Mouse (Mus musculus): ENCODE data around the gene Lhx2. TPM values are rescaled to one million over a fixed set of nuclear protein-coding genes. Genes with fewer than 3 reads are reported as not detected.

Lhx2 gene
- not detected for polyA plus RNA-seq (2014; fragmentation: Illumina TruSeq; extraction: RNeasy Lipid Tissue Mini Kit (QIAGEN cat#74804); ENCODE audit: low read depth, low replicate concordance)

DNA sequence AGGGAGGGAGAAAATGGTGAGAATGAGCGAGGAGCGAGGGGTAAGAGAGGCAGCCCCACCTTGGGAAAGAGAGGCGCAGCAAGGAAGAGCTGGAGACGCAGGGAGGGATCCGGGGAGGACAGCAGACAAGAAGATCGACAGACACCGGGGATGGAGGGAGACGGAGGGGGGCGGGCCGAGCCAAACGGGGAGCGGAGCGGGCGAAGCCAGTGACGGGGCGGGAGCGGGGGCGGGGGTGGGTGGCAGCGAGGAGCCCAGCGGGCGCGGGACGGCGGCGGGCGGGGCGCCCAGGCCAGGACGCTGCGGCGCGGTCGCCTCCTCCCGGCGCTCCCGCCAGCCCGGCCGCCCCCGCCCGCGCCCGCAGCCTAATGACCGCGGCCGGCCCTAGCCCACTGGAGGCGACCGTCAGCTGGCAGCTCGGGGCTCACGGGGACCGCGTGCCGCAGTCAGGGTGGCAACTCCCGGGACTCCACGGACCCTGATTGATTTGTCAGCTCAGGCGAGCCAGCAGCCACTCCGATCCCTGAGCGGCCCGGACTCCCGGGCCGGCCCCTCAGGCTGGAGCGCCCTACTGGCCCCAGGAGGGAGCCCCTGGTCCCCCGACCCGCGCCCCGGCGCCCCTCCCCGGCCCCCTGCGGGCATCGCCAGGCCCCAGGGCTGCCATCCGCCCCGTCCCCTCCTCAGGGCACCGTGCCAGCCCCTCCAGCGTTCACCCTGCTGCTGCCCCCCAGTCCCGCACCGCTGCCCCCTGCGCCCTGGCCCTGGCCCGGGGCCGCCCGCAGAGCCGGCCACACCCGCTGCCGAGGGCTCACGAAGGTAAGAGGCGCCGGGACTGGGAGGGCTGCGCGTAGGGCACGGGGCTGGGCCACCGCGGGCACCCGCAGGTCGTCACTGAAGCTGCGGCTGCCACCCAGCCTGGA, at the start of gene Lhx2:
Gene Lhx2, plus strand, starts transcription at position 292 of the 920 bp plus-strand sequence.

Other genes with a start within 250 kb of the Lhx2 start
- gene Dennd1a, start 51.9 kb upstream of the Lhx2 start, polyA plus RNA-seq (2014; fragmentation: Illumina TruSeq; extraction: RNeasy Lipid Tissue Mini Kit (QIAGEN cat#74804); ENCODE audit: low read depth, low replicate concordance), result 20.5 TPM
- gene Nek6, start 172.4 kb downstream of the Lhx2 start, polyA plus RNA-seq (2014; fragmentation: Illumina TruSeq; extraction: RNeasy Lipid Tissue Mini Kit (QIAGEN cat#74804); ENCODE audit: low read depth, low replicate concordance), result 12.2 TPM

Measured in adrenal gland, adult 10 weeks (tissue).